Mouse (Mus musculus): ENCODE results near the gene Ruvbl1.

- TF ChIP-seq POLR2A (IDR thresholded peaks at IDR 0.05; ENCODE audit: borderline replicate concordance, extremely low read depth, insufficient read depth, insufficient read length, poor library complexity, severe bottlenecking) (peak; percentile 86), CTCF (IDR thresholded peaks at IDR 0.05; ENCODE audit: borderline replicate concordance, extremely low read depth, insufficient read depth, insufficient read length) (no peak)
Measured at GRCm38 (mm10) chr6:88446063-88447002, 18.9 kb upstream of the Ruvbl1 start, which contains the start of gene Eefsec.
